Mouse (Mus musculus) adrenal gland, postnatal 36 days (tissue): Measurements from ENCODE around the gene Speer1. TPM values are rescaled to one million over a fixed set of nuclear protein-coding genes. Genes with fewer than 3 reads are reported as not detected.
"Not testable (repeated sequence)": the region's sequence is repeated elsewhere in the genome, so short reads cannot be mapped to it uniquely, and the experiment has no call there.

Experiments used
- DNase-seq, 2 experiments: peaks; one replicate each; pipeline ENCODE4 v3.0.0; 2021; ENCODE audit warnings: mixed read lengths in 1 of 2
- long read RNA-seq, 2 experiments: library from polyadenylated mRNA; stranded (forward); transcript quantifications; one replicate each; pipeline ENCODE4 v2.0.0; 2021; ENCODE audit warnings: borderline sequencing depth in 2 of 2
- total RNA-seq, 2 experiments: library from RNA; stranded (reverse); gene quantifications; 2 replicates each; pipeline ENCODE4 v1.2.3; 2021

The Speer1 gene
- total RNA-seq, result not detected
- long read RNA-seq, experiment 1, result 0 reads
- long read RNA-seq, experiment 2, result 0 reads

DNA sequence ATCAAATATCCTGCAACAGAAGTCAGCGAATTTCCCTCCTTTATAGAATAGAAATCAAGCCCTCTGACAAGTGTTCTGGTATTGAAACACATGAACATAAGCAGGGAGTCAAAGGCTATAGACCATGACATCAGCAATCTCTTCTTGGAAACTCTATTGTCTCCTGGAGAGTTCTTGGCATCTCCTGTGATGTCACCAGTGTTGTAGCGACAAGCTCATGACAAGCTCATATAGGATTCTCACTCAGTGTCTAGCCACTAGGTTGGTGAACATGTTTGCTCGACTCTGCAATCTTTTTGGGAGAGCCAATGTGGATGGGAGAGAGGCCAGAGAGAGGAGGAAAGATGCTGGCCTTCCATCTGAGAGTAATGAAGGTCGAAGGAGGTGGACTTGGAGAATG, at the start of gene Speer1:
Speer1 (plus strand) TSS at position 301 of the 400 bp plus-strand sequence.
- not testable (repeated sequence) for DNase-seq

Other genes starting within 250 kb of the Speer1 start
- not detected for gene Gm8879, start 213.9 kb upstream of the Speer1 start, total RNA-seq
- gene Gm5861, start 158.4 kb upstream of the Speer1 start, total RNA-seq, result not detected
- not detected for gene Gm8890, start 85.5 kb upstream of the Speer1 start, total RNA-seq
- gene Gm8897, start 74.9 kb downstream of the Speer1 start, total RNA-seq, result not detected
- not detected for gene Gm8906, start 161.2 kb downstream of the Speer1 start, total RNA-seq